Mouse (Mus musculus) spleen, postnatal 10 days (tissue): ENCODE results near the gene Ptpn5.

ENCODE experiments used
- DNase-seq, 2 experiments: peaks; one replicate each; pipeline ENCODE4 v3.0.0; 2021 to 2022; ENCODE audit warnings: low spot score in 2 of 2

The Ptpn5 gene

GRCm38 (mm10) chr7:47133331-47133730 is at the start of gene Ptpn5:
Gene Ptpn5, minus strand, starts transcription at chr7:47133684.
- DNase-seq: no peak

GRCm38 (mm10) chr7:47170814-47171213 is 37.3 kb upstream of the Ptpn5 start:
- no peak for DNase-seq

DNA sequence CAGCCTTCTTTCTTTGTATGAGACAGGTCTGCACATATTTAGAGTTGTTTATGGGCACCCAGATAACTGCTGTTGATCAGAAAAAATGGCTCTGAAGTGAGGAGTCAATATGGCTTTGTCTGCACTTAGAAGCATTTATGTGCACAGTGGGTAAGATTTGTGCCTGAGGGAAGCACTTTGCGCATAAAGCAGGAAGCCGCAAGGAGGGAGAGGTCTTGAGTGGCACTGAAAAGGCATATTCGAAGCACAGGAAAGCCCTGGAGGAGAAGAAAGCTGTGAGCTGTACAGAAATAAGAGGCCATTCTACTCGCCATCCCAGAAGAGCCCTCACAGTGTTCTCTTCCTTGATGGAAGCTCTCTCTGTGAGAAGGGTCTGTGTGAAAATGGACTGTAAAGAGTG is 31.5 kb upstream of the Ptpn5 start:
- no peak for DNase-seq

DNA sequence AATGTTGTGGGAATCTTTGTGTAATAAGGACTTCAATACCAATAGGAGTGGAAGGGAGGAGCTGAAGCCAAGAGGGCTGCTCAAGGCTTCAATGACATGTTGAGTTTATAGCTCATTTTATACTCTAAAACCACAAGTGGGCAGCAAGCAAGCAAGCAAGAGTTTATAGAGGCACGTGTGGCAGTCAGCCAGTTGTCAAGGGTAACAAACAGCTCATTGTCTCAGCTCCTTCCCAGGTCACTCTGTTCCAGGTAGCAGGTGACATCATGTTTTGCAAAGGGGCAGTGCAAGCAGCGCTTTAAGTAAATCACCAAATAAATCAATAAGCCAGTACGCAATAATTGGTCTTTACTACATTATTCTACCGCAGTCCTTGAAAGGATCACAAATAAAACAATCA is 29.7 kb upstream of the Ptpn5 start:
- no peak for DNase-seq

DNA sequence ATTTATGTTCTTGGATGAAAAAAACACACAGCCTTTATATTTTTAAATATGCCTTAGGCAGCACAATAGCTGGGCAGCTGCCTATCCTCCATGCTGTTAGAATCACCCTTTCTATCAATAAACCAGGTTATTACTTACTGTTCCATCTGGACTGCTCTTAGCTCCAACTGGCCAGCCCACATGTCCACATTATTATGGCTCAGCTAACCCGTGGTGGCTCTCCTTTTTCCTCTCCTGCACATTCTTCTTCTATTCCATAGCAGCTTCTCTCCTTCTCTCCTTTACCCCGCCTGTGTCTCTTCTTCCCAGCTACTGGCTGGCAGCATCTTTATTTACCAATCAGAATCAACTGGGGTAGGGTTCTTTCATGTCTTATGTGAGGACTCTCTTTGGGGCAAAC is 25.0 kb upstream of the Ptpn5 start:
- DNase-seq: no peak

GRCm38 (mm10) chr7:47157743-47158142 is 24.3 kb upstream of the Ptpn5 start:
- no peak for DNase-seq

DNA sequence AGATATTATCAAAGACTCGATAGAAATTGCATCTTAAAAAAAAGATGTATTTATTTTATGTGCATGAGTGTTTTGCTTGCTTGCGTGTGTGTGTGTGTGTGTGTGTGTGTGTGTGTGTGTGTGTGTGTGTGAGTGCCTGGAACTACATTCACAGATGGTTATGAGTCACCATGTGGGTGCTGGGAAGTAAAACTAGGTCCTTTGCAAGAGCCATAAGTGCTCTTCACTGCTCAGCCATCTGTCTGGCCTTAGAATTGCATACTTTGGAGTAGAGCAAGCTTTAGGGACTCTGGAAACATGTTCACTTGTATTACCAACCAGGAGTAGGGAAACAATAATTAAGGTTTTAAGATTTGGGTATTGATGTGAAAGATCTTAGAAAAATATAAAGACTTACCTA is 22.4 kb upstream of the Ptpn5 start:
- DNase-seq: no peak

DNA sequence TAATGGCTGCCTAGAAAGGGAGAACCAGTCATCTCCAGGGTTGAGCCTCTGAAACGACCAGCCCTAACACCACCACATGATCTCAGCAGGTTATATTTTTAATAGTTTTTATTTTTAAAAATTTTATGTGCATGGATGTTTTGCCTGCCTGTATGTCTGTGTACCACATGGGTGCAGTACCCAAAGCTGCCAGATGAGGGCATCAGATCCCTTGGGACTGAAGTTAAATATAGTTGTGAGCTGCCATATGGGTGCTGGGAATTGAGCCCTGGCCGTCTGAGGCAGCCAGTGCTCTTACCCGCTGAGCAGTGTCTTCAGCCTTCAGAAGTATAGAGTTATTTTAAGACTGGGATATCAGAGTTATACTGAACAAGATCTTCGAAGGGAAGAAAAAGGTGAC is 21.9 kb upstream of the Ptpn5 start:
- DNase-seq: peak in 1 of 2 experiments; percentile 31

DNA sequence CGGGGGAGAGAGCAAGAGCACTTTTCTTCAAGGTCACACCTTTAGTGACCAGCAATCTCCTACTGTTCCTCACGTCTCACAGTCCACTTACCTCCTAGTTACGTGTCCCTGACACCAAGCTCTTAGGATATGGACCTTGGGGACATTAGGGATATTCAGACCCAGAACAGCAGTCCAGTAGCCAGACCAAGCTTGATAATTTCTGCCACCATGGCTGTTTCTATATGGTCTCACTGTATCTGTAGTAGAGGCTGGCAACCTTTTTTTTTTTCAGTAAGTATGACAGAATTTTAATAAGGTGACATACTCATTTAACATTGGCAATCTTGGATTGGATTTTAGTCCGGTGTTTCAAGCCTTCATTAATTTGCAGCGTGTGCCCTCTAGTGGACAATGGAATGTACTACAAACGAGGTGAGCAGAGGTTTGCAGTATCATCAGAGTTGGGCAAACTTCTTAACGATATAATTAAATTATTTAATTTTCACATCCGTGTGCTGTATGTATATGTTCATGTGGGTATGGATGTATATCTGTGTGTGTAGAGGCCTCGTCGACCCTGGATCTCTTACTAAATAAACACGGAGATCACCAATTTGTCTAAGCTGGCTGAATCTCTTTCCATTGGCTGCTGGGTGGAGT is 17.1 kb upstream of the Ptpn5 start:
- peak in 1 of 2 experiments; percentile 49 for DNase-seq

DNA sequence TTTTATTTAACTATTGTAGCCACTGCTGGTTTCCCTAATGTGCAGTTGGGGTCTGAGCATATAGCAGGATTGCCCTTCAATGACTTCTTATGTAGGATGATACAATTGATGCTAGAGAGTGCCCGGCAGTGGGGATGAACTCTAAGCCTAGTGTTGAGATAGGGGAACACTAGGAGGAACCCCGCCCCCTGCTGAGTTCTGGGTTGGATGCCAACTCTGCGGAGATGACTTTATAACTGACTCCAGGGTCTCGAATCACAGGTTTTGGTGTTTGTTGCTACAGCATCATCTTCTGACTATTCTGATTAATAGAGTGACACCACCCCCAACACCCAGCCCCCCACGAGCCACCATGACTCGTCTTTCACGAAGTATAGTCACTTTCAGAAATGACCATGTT is 14.8 kb upstream of the Ptpn5 start:
- DNase-seq: no peak

- peak in 1 of 2 experiments; percentile 63 for DNase-seq
Observed at GRCm38 (mm10) chr7:47146034-47146812, 12.7 kb upstream of the Ptpn5 start.

DNA sequence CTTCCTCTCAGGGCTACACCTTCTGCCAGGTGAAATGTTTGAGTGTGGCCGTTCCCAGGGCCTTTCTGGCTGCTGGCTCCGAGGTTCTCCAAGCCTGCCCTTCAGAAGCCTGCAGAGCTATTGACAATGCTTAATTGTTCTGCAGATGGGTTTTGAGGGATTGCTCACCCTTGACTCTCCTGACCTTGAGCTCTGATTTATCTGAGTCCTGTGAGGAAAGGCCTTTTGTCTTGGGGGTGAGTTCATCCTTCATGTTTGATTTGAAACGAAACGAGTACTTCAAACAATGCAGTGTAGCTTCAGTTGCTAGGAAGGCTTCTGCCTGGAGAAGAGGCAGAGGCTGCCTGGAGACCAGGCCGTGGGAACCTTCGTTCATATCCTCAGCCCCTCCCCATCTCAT is 10.8 kb upstream of the Ptpn5 start:
- no peak for DNase-seq

DNA sequence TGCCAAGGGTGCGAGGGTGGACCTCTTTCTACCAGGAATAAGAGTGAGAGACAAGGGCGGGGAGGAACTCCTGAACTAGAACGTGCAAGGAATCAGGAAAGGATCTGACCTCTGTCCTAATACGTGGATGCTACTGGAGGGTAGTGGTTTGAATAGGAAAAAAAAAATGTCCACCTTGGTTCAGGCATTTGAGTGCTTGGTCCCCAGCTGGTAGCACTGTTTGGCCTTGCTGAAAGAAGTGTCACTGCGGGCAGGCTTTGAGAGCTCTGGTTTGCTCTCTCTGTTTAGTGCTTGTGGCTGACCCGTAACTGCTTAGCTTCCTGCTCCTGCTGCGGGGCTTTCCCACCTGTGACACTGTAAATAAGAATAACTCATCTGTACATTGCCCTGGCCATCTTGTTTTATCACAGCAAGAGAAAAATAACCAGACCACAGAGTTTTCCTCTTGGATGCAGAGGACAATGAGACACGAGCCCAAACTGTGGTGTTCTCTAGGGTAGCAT is 6.4 kb upstream of the Ptpn5 start:
- DNase-seq: no peak

DNA sequence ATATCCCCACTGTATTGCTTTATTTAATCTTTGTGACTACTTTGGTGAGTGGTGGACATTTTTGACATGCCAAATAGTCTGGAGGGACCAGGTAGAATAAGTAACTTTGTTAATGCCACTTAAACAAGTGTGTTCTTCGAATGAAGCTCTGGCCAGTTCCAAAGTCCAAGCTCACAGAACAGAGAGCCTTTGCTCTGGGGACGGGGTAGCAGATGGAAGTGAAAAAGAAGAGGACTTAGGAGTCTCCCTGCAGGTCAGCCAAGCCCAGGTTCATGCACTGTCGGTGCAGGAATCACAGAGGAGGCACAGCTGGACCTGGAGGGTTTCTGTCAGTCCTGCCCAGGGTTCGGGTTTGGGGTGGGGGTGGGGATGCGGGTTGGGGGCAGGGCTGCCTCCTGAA is 1.1 kb upstream of the Ptpn5 start:
- DNase-seq: no peak

- DNase-seq: no peak
Observed at GRCm38 (mm10) chr7:47132931-47133260, 588 bp downstream of the Ptpn5 start.

GRCm38 (mm10) chr7:47132180-47132930 is 1.1 kb downstream of the Ptpn5 start:
- DNase-seq: peak in 1 of 2 experiments; percentile 16

GRCm38 (mm10) chr7:47131840-47132179 is 1.7 kb downstream of the Ptpn5 start:
- no peak for DNase-seq

DNA sequence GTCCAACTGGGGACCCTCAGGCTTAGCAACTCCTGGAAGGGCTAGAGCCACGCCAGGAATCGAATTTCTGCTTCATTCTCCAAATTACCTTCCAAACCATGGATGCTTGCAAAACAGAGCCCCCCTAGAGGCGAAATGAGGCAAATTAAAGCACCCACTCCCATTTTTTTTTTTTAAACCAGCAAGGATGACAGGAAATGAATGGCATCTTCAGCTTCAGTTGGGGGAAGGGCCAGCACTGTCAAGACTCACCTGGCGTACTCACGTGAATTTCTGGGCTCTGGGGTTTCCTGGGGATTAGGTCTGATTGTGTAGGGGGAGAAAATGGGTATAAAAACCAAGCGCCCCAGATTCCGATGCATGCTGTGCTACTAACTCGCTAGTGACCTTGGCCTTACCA is 2.2 kb downstream of the Ptpn5 start:
- DNase-seq: no peak

- DNase-seq: no peak
Observed at GRCm38 (mm10) chr7:47122026-47122425, 11.5 kb downstream of the Ptpn5 start.

DNA sequence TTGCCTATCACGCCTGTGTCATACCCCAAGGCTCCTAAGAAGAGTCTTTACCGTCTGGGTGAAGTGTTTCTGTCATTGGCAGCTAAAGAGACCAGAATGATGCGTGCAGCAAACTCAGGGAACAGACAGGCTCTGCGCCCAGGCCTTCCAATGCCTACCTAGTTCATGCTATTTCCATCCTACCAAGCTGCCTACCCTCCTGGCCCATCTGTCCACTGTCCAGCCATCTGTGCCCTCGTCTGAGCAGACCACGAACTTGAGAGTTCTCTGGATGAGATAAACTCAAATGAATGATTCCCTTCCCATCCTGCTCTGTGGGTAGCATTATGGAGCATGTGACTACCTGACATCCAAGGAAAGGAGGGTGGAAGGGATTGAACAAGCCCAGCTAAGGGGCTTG is 16.8 kb downstream of the Ptpn5 start:
- DNase-seq: no peak

- no peak for DNase-seq
Observed at GRCm38 (mm10) chr7:47115491-47115890, 18.0 kb downstream of the Ptpn5 start.

GRCm38 (mm10) chr7:47113383-47113782 is 20.1 kb downstream of the Ptpn5 start:
- no peak for DNase-seq

DNA sequence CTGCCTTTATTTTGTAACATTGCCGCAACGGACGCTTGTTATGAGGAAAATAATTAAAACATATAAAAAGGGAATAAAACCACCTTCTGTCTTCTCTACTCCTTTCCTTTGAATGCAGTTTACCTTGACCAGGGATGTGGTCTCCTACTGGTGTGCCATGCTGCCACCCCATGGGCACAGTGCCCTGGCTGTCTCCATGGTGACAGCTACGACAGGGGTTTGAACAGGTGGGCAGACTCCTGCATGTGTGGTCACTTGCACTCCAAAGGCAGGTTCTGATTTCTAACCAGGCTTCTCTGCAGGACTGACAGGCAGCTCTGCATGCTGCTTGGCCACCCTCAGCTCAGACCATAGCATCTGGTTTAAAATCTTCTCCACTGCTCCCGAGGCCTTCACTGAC is 21.4 kb downstream of the Ptpn5 start:
- no peak for DNase-seq
